Mouse (Mus musculus) liver, postnatal 0 days (tissue): ENCODE results near the gene Igf2bp3. TPM values are rescaled to one million over a fixed set of nuclear protein-coding genes. Genes with fewer than 3 reads are reported as not detected.

Experiments
- ATAC-seq: fragments of 200-750 bp; cut with Nextera tagmentation; 2 replicates; pipeline ENCODE4 v1.8.0; 2017; ENCODE audit warnings: mild to moderate bottlenecking, moderate library complexity
- DNase-seq: peaks from one replicate; pipeline ENCODE4 v3.0.0-alpha.2; 2016
- H3K27ac ChIP-seq: fragments of 300-500 bp; sonication (generic); 2 replicates; pipeline ENCODE4 v1.5.1; 2014; ENCODE audit warnings: antibody characterized with exemption, moderate library complexity, mild to moderate bottlenecking, low read depth
- H3K27me3 ChIP-seq: fragments of 300-500 bp; sonication (generic); 2 replicates; pipeline ENCODE4 v1.6.1; 2014; ENCODE audit warnings: low read length, control low read depth, mixed read lengths; ENCODE audit not compliant: insufficient read depth
- H3K36me3 ChIP-seq: fragments of 300-500 bp; sonication (generic); replicated peaks from 2 replicates; pipeline ENCODE4 v1.6.1; 2014; ENCODE audit warnings: mild to moderate bottlenecking, control low read depth, low read length, moderate library complexity, mixed read lengths; ENCODE audit not compliant: insufficient read depth
- H3K4me1 ChIP-seq: fragments of 300-500 bp; sonication (generic); 2 replicates; pipeline ENCODE4 v1.6.1; 2014; ENCODE audit warnings: antibody characterized with exemption, mild to moderate bottlenecking, control low read depth; ENCODE audit not compliant: insufficient read depth
- H3K4me2 ChIP-seq: fragments of 300-500 bp; sonication (generic); 2 replicates; pipeline ENCODE4 v1.6.1; 2014; ENCODE audit warnings: low read depth, mild to moderate bottlenecking, low read length, moderate library complexity, mixed read lengths
- H3K4me3 ChIP-seq: fragments of 300-500 bp; sonication (generic); 2 replicates; pipeline ENCODE4 v1.5.1; 2014; ENCODE audit warnings: low read depth, low read length
- H3K9ac ChIP-seq: fragments of 300-500 bp; sonication (generic); replicated peaks from 2 replicates; pipeline ENCODE4 v1.6.1; 2014; ENCODE audit warnings: mild to moderate bottlenecking, moderate library complexity
- H3K9me3 ChIP-seq: fragments of 300-500 bp; sonication (generic); 2 replicates; pipeline ENCODE4 v1.6.1; 2016; ENCODE audit warnings: mild to moderate bottlenecking, control low read depth, low read length, mixed read lengths
- CTCF ChIP-seq: sonication (generic); IDR thresholded peaks from 2 replicates; pipeline ENCODE4 v1.5.1; 2016; ENCODE audit warnings: antibody characterized with exemption, low read depth
- EP300 ChIP-seq: IDR thresholded peaks from 2 replicates; pipeline ENCODE4 v1.6.1; 2016; ENCODE audit warnings: antibody characterized with exemption, low read depth, mild to moderate bottlenecking
- WGBS: fragments of 180-500 bp; shearing (Covaris S2); extraction: QIAGEN DNeasy Blood & Tissue Kit; methylation state at CpG from one replicate; pipeline ENCODE4 v1.1.7; 2014; ENCODE audit not compliant: insufficient replicate concordance; 5-methylcytosine and 5-hydroxymethylcytosine counted together
- polyA plus RNA-seq: library from polyadenylated mRNA; unstranded; fragments of >200 nt; fragmentation: Nextera tagmentation; extraction: Ambion mirVana; gene quantifications from 2 replicates; pipeline ENCODE4 v1.2.1, GENCODE M21; 2015

Igf2bp3 gene
- polyA plus RNA-seq, 1 experiment from 2014 or later = 31.3 TPM

DNA sequence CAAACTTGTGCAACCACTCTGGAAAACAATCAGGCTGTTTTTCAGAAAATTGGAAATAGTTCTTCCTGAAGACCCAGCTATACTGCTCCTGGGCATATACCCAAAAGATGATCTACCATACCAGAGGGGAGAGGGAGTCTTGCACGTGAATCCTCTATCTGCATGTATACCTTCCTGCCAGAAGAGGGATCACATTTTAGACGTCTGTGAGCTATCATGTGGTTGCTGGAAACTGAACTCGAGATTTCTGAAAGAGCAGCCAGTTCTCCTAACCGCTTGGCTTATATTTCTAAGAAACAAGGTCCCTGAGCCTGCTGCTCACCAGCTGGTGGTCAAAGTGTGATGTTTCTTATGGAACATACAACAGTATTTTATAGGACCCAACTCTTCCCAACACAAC, 146.4 kb downstream of the Igf2bp3 start:
- no peak overlapping the region for H3K4me3 ChIP-seq
- H3K4me1 ChIP-seq = 0 out of 2 replicates have a peak, but pooled peaks cover 3% of the 10 kb centered on the region
- H3K9me3 ChIP-seq = no peaks in the 10 kb centered on the region
- H3K27ac ChIP-seq = no peak overlapping the region
- H3K36me3 ChIP-seq = no peaks in the 10 kb centered on the region
- TF ChIP-seq EP300 (no peak), CTCF (no peak)
- no peak overlapping the region for H3K4me2 ChIP-seq
- WGBS = 30% methylated on average over 4 of the region's 4 CpGs
- ATAC-seq (no peak), DNase-seq (no peak)
- H3K9ac ChIP-seq = no peak overlapping the region
- no peaks in the 10 kb centered on the region for H3K27me3 ChIP-seq

DNA sequence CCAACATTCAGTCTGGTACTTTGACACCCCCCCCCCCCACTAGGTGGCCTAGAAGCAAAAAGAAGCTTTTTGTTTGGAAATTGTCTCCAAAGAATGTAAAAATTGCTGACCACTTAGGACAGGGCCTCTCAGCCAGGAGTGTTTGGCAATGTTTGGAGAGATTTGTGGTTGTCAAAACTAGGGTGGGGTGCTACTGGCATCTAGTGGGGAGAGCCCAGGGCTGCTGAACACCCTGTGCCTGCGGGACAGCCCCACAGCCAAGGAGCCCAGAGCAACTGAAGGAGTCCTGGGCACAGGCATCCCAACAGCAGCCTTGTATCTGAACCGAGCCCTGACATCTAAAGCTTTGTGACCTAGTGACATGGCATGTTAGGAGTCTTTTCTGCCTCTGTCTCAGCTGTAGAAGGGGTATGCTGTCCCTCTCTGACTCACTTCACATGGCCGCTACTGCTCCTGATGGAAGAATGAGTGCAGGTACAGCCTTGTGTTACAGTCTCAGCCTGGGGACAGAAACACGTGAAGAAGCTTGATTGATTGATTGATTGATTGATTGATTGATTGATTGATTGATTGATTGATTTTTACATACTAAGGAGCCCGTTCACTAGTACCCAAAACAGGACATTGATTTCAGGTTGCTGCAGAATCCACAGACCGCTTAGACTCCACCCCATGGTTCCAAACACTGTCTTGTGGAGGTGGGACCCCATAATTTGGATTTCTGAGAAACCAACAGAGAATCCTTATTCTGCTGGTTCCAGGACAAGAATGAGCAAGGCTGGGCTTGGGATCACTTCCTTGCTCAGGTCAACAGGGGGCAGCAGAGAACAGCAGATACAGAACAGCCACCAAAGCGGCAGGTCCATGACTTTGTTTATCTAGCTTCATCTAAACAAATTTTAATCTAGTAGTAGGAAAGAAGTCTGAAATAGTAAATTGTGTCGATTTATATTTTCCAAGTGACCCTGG, 157.4 kb downstream of the Igf2bp3 start:
- Histone ChIP-seq H3K4me3 (no peak overlapping the region), H3K27ac (no peak overlapping the region), H3K9ac (no peak overlapping the region), H3K36me3 (no peaks in the 10 kb centered on the region), H3K4me1 (no peaks in the 10 kb centered on the region), H3K9me3 (no peaks in the 10 kb centered on the region), H3K4me2 (no peak overlapping the region), H3K27me3 (no peaks in the 10 kb centered on the region)
- 32% methylated on average over 8 of the region's 8 CpGs for WGBS
- TF ChIP-seq CTCF = peak; percentile 90
- no peak for TF ChIP-seq EP300
- DNase-seq = peak; percentile 75
- peak; percentile 38; the same call in 1 of the 2 replicates for ATAC-seq

DNA sequence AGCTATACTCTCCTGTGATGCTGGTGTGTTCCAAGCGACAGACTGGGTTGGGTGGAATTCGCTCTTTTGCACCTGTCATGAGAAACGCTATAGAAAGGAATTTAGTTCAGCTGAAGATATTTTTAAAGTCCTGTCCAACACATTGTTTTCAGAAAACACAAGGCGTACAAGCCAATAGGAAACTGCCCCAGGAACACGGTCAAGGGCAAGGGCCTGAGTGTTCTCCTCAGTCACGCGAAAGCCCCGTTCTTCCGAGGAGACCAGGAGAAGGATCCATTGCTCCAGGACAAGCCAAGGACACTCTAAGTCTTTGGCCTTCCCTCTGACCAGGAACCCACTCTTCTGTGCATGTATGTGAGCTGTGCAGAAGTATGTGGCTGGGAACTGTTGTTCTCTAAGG, 158.7 kb downstream of the Igf2bp3 start:
- WGBS = 84% methylated on average over 9 of the region's 9 CpGs
- Histone ChIP-seq H3K27ac (no peak overlapping the region), H3K9me3 (no peaks in the 10 kb centered on the region), H3K4me3 (no peak overlapping the region), H3K4me2 (no peak overlapping the region), H3K36me3 (no peaks in the 10 kb centered on the region), H3K27me3 (no peaks in the 10 kb centered on the region), H3K4me1 (no peaks in the 10 kb centered on the region), H3K9ac (no peak overlapping the region)
- ATAC-seq (no peak), DNase-seq (no peak)
- no peak for TF ChIP-seq EP300
- no peak for TF ChIP-seq CTCF

DNA sequence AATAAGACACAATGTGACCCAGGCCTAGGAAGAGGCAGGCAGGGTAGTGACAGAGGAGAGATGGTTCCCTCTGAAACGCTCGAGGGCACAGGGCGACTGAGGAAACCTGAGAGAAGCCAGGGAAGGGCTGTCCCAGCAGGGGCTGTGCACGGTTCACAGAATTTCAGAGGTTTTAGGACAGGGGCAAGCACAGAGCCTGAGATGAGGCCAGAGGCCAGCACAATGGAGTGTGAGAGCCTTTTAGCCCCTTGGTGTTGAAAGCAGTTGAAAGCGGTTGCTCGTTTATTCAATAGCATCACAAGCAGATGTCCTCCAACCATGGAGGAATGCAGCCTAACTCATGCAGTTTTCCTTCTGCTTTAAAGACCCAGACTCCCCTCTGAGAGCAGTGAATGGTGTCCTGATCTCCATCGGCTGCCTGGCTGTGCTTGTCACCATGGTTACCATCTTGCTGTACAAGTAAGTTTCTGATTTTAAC, 159.5 kb downstream of the Igf2bp3 start:
- Histone ChIP-seq H3K4me2 (no peak overlapping the region), H3K4me3 (no peak overlapping the region), H3K27me3 (no peaks in the 10 kb centered on the region), H3K36me3 (no peaks in the 10 kb centered on the region), H3K9ac (no peak overlapping the region), H3K9me3 (no peaks in the 10 kb centered on the region), H3K27ac (no peak overlapping the region), H3K4me1 (no peaks in the 10 kb centered on the region)
- ATAC-seq = no peak
- 52% methylated on average over 7 of the region's 7 CpGs for WGBS
- DNase-seq = no peak
- TF ChIP-seq CTCF = no peak

DNA sequence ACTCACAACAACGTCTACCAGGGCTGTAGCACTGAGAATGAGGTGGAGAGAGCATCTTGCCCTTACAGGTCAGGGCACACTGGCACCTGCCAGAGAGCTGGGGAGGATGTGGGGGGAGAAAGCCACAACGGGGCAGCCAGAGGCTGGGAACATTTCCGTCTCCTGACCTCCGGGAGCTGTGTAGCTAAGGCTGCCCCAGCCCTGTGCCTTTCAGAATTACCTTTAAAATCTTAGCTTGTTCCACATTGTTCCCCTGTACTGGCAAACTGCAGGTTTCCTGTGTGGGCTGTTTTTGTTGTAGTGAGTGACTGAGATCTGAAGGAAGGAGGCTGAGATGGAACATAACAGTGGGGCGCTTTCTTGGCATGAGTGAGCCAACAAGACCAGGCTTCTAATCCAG, 162.6 kb downstream of the Igf2bp3 start:
- Histone ChIP-seq H3K27me3 (no peaks in the 10 kb centered on the region), H3K36me3 (no peaks in the 10 kb centered on the region), H3K9ac (no peak overlapping the region), H3K27ac (no peak overlapping the region), H3K4me3 (no peak overlapping the region), H3K4me2 (no peak overlapping the region), H3K9me3 (no peaks in the 10 kb centered on the region), H3K4me1 (0 out of 2 replicates have a peak, but pooled peaks cover 2% of the 10 kb centered on the region)
- ATAC-seq (no peak), DNase-seq (no peak)
- WGBS = 50% methylated on average over 5 of the region's 5 CpGs
- TF ChIP-seq CTCF (no peak), EP300 (no peak)

DNA sequence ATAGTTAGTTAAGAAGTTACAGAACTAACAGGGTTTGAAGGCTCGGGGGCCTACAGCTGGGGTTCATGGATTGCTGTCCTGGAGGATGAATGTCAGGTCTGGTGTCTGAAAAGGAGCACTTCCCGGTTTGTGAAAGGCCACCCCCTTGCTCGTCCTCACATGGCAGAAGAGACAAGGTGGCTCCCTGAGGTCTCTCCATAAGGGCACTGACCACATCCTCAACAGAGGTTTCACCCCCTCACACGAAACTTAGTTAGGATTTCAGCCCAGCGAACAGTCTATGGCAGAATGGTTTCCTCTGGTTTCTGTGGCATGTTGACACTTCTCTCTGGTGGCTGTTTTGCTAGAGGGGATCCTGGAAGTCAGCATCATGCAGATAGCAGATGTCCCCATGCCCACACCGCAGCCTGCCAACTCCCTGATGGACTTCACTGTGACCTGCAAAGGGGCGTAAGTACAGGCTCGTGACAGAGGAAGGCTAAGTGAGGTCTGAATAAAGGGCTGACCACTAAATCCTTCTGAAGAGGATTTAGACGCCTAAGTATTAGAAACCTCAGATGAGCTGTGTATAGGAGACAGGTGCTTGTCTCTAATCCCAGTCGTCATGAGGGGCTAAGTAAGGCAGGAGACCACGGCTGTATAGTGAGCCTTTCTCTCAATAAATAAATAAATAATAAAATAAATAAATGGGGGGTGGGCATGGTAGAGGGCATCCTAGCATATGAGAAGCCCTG, 163.9 kb downstream of the Igf2bp3 start:
- H3K9ac ChIP-seq = no peak overlapping the region
- H3K36me3 ChIP-seq = no peaks in the 10 kb centered on the region
- WGBS = 54% methylated on average over 11 of the region's 11 CpGs
- no peaks in the 10 kb centered on the region for H3K9me3 ChIP-seq
- H3K4me1 ChIP-seq = 0 out of 2 replicates have a peak, but pooled peaks cover 3% of the 10 kb centered on the region
- H3K27ac ChIP-seq = no peak overlapping the region
- TF ChIP-seq CTCF (no peak), EP300 (no peak)
- no peak overlapping the region for H3K4me3 ChIP-seq
- H3K27me3 ChIP-seq = no peaks in the 10 kb centered on the region
- no peak for ATAC-seq
- H3K4me2 ChIP-seq = no peak overlapping the region
- DNase-seq = no peak
